Mouse (Mus musculus) liver, embryonic 16.5 days (tissue): ENCODE measurements around the gene Adamtsl1. TPM values are rescaled to one million over a fixed set of nuclear protein-coding genes. Genes with fewer than 3 reads are reported as not detected.

Experiments used
- ATAC-seq: fragments of 200-750 bp; cut with Nextera tagmentation; 2 replicates; pipeline ENCODE4 v1.8.0; 2017; ENCODE audit warnings: low read depth, mild to moderate bottlenecking, moderate number of reproducible peaks, moderate library complexity
- H3K27ac ChIP-seq: fragments of 300-500 bp; sonication (generic); 2 replicates; pipeline ENCODE4 v1.5.1; 2014; ENCODE audit warnings: mild to moderate bottlenecking, low read length
- H3K27me3 ChIP-seq: fragments of 300-500 bp; sonication (generic); 2 replicates; pipeline ENCODE4 v1.6.1; 2014; ENCODE audit warnings: low read depth, low read length, mixed read lengths; ENCODE audit not compliant: control insufficient read depth, insufficient read depth
- H3K36me3 ChIP-seq: fragments of 300-500 bp; sonication (generic); 2 replicates; pipeline ENCODE4 v1.6.1; 2014; ENCODE audit warnings: mild to moderate bottlenecking; ENCODE audit not compliant: control insufficient read depth, insufficient read depth
- H3K4me1 ChIP-seq: fragments of 300-500 bp; sonication (generic); 2 replicates; pipeline ENCODE4 v1.6.1; 2014; ENCODE audit warnings: low read depth, low read length, mixed read lengths; ENCODE audit not compliant: control insufficient read depth
- H3K4me2 ChIP-seq: fragments of 300-500 bp; sonication (generic); 2 replicates; pipeline ENCODE4 v1.6.1; 2014; ENCODE audit warnings: low read depth, low read length, mixed read lengths
- H3K4me3 ChIP-seq: fragments of 300-500 bp; sonication (generic); 2 replicates; pipeline ENCODE4 v1.5.1; 2014; ENCODE audit warnings: low read depth, mild to moderate bottlenecking, low read length
- H3K9ac ChIP-seq: fragments of 300-500 bp; sonication (generic); 2 replicates; pipeline ENCODE4 v1.6.1; 2014; ENCODE audit warnings: low read depth, low read length
- H3K9me3 ChIP-seq: fragments of 300-500 bp; sonication (generic); replicated peaks from 2 replicates; pipeline ENCODE4 v1.6.1; 2016; ENCODE audit warnings: low read length; ENCODE audit not compliant: control insufficient read depth
- WGBS: fragments of 180-500 bp; shearing (Covaris S2); extraction: QIAGEN DNeasy Blood & Tissue Kit; methylation state at CpG from one replicate; pipeline ENCODE4 v1.1.7; 2014; ENCODE audit not compliant: insufficient replicate concordance; 5-methylcytosine and 5-hydroxymethylcytosine counted together
- polyA plus RNA-seq: library from polyadenylated mRNA; unstranded; fragments of >200 nt; fragmentation: Nextera tagmentation; extraction: Ambion mirVana; gene quantifications from 2 replicates; pipeline ENCODE4 v1.2.1, GENCODE M21; 2015

The Adamtsl1 gene
- polyA plus RNA-seq, 1 experiment from 2014 or later = 0.67 TPM

GRCm38 (mm10) chr4:85801805-85802204 is 287.8 kb downstream of the Adamtsl1 start:
- H3K4me3 ChIP-seq = no peak overlapping the region
- no peak for ATAC-seq
- H3K4me1 ChIP-seq = no peaks in the 10 kb centered on the region
- no peaks in the 10 kb centered on the region for H3K9me3 ChIP-seq
- H3K9ac ChIP-seq = no peak overlapping the region
- no peaks in the 10 kb centered on the region for H3K36me3 ChIP-seq
- no peak overlapping the region for H3K4me2 ChIP-seq
- WGBS = 5% methylated on average over 8 of the region's 8 CpGs
- no peak overlapping the region for H3K27ac ChIP-seq
- no peaks in the 10 kb centered on the region for H3K27me3 ChIP-seq

DNA sequence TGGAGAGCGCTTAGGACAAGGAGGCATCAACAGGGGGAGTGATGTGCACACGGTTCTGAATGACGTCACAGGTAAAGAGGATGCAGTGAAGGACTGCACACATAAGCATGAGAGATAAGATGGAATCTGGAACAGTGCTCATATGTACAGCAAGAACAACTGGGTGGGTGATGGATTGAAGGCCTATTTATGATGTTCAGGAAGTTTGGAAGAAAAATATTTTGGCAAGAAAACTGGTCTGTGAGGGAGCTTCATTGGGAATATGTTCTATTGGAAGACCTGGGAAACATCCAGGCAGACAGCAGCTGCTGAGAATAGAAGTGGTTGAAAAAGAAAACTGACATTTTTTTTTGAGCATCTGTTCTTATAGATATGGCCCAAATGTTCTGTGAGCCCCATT is 300.4 kb downstream of the Adamtsl1 start:
- Histone ChIP-seq H3K4me3 (no peak overlapping the region), H3K4me2 (no peak overlapping the region), H3K27ac (no peak overlapping the region), H3K36me3 (no peaks in the 10 kb centered on the region), H3K27me3 (no peaks in the 10 kb centered on the region), H3K9ac (no peak overlapping the region), H3K9me3 (no peaks in the 10 kb centered on the region), H3K4me1 (no peaks in the 10 kb centered on the region)
- no peak for ATAC-seq
- 49% methylated on average over 3 of the region's 3 CpGs for WGBS

- Histone ChIP-seq H3K27me3 (no peaks in the 10 kb centered on the region), H3K4me3 (no peak overlapping the region), H3K36me3 (no peaks in the 10 kb centered on the region), H3K4me2 (no peak overlapping the region), H3K9ac (no peak overlapping the region), H3K4me1 (no peaks in the 10 kb centered on the region), H3K27ac (no peak overlapping the region), H3K9me3 (no peaks in the 10 kb centered on the region)
- WGBS = 50% methylated on average over 2 of the region's 2 CpGs
- no peak for ATAC-seq
Measured at GRCm38 (mm10) chr4:85818504-85818903, 304.5 kb downstream of the Adamtsl1 start.

- no peaks in the 10 kb centered on the region for H3K4me1 ChIP-seq
- no peak overlapping the region for H3K4me3 ChIP-seq
- no peaks in the 10 kb centered on the region for H3K27me3 ChIP-seq
- H3K9ac ChIP-seq = no peak overlapping the region
- ATAC-seq = no peak
- no peak overlapping the region for H3K27ac ChIP-seq
- no peak overlapping the region for H3K4me2 ChIP-seq
- H3K9me3 ChIP-seq = no peaks in the 10 kb centered on the region
- WGBS = 57% methylated on average over 1 of the region's 1 CpGs
- no peaks in the 10 kb centered on the region for H3K36me3 ChIP-seq
Measured at GRCm38 (mm10) chr4:85819169-85819568, 305.2 kb downstream of the Adamtsl1 start.

DNA sequence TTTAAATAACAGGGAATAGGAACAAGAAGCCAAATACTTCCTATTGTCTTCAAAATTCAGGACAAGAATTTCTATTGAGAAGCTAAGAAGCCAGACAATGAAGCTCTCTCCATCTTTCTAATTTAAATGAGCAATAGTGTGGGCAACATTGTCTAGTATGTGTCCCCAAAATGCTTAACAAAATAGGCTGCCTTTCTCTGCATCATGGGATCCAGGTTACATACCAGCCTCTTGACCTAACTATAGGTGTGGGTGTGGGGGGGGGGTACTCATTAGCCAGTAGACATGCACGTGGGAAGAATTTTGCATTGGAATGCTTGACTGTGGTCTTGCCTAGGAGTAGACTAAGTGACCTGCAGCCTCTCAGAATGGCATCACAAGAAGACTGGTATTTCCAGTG is 305.9 kb downstream of the Adamtsl1 start:
- ATAC-seq = no peak
- Histone ChIP-seq H3K9ac (no peak overlapping the region), H3K36me3 (no peaks in the 10 kb centered on the region), H3K4me3 (no peak overlapping the region), H3K4me1 (no peaks in the 10 kb centered on the region), H3K27me3 (no peaks in the 10 kb centered on the region), H3K4me2 (no peak overlapping the region), H3K27ac (no peak overlapping the region), H3K9me3 (no peaks in the 10 kb centered on the region)
- WGBS = 15% methylated on average over 1 of the region's 1 CpGs

- H3K4me1 ChIP-seq = no peaks in the 10 kb centered on the region
- no peaks in the 10 kb centered on the region for H3K9me3 ChIP-seq
- WGBS = 59% methylated on average over 8 of the region's 8 CpGs
- no peaks in the 10 kb centered on the region for H3K36me3 ChIP-seq
- no peak for ATAC-seq
- H3K9ac ChIP-seq = no peak overlapping the region
- no peaks in the 10 kb centered on the region for H3K27me3 ChIP-seq
- no peak overlapping the region for H3K4me3 ChIP-seq
- no peak overlapping the region for H3K4me2 ChIP-seq
- no peak overlapping the region for H3K27ac ChIP-seq
Measured at GRCm38 (mm10) chr4:85823952-85824704, 310.2 kb downstream of the Adamtsl1 start.

- Histone ChIP-seq H3K27ac (no peak overlapping the region), H3K27me3 (no peaks in the 10 kb centered on the region), H3K9ac (no peak overlapping the region), H3K4me2 (no peak overlapping the region), H3K4me3 (no peak overlapping the region), H3K4me1 (no peaks in the 10 kb centered on the region), H3K36me3 (no peaks in the 10 kb centered on the region), H3K9me3 (no peaks in the 10 kb centered on the region)
- no peak for ATAC-seq
- WGBS = 42% methylated on average over 1 of the region's 1 CpGs
Measured at GRCm38 (mm10) chr4:85824705-85825085, 310.7 kb downstream of the Adamtsl1 start.

GRCm38 (mm10) chr4:85837058-85837457 is 323.1 kb downstream of the Adamtsl1 start:
- Histone ChIP-seq H3K4me2 (no peak overlapping the region), H3K9ac (no peak overlapping the region), H3K36me3 (no peaks in the 10 kb centered on the region), H3K4me1 (no peaks in the 10 kb centered on the region), H3K9me3 (no peaks in the 10 kb centered on the region), H3K27ac (no peak overlapping the region), H3K4me3 (no peak overlapping the region), H3K27me3 (no peaks in the 10 kb centered on the region)
- no peak for ATAC-seq

DNA sequence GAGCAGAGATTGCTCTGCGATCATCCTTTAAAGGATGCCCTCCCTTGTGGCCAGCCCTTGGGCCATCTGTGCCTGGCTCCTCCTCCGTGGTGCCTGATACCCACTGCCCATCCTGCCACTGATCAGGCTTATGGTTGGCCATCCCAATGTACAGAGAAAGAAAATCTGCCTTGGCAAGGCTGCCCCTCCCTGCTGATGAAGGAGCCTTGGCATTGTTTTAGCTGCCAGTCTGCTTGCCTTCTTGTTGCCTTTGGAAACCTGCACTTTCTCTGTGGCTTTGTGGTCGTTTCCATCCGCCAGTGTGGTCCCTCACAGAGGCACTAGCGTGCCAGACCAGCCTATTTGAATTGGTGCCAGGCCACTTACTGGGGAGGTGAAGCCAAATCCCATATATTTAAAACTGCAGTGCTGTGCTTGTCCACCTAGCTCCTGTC is 323.6 kb downstream of the Adamtsl1 start:
- no peak overlapping the region for H3K4me2 ChIP-seq
- 36% methylated on average over 5 of the region's 5 CpGs for WGBS
- H3K4me1 ChIP-seq = no peaks in the 10 kb centered on the region
- no peak for ATAC-seq
- no peaks in the 10 kb centered on the region for H3K9me3 ChIP-seq
- H3K9ac ChIP-seq = no peak overlapping the region
- H3K36me3 ChIP-seq = no peaks in the 10 kb centered on the region
- no peak overlapping the region for H3K4me3 ChIP-seq
- H3K27ac ChIP-seq = no peak overlapping the region
- no peaks in the 10 kb centered on the region for H3K27me3 ChIP-seq
